7 mouse cellular contexts compared by ENCODE assay signal in the genomic region with DNA sequence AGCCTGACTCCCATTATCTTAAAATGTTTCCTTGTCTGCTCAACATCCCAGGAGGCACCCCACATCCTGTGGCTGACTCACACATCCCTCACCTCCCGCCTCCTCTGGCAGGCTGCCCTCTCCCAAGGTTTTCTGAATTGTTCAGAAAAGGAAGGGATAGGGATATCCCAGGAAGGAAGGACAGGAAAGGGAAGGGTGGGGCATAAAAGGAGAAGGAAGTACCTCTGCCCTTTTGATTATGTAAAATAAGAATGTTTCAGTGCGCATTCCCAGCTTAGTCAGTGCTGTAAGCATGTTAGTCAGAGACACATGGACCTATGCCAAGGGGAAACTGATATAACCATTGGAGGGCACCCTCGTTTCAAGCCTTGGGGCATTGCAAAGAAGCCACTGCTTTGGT.
DNase-seq lines count a peak whose midpoint lies in the region.

No protein-coding gene starts in this region.

- no peaks in the 10 kb centered on the region for H3K4me1 ChIP-seq in forebrain, embryonic 10.5 days

- WGBS in forebrain, embryonic 10.5 days, result 79% methylated on average over 3 of the region's 3 CpGs

- H3K4me3 ChIP-seq in forebrain, embryonic 10.5 days, result no peak overlapping the region

- H3K27me3 ChIP-seq in forebrain, embryonic 10.5 days (ENCODE audit: poor library complexity, severe bottlenecking), result no peaks in the 10 kb centered on the region

- H3K27ac ChIP-seq in forebrain, embryonic 10.5 days, result no peak overlapping the region

- H3K9me3 ChIP-seq in forebrain, embryonic 10.5 days, result no peaks in the 10 kb centered on the region

- DNase-seq in urinary bladder, postnatal 14 days (ENCODE audit: low spot score), result peak; percentile 36
- no peak for DNase-seq in urinary bladder, adult 2 months (ENCODE audit: low spot score)
- DNase-seq in gastrocnemius, postnatal 10 days, result peak; percentile 65
- DNase-seq in kidney, adult 11 months, result peak; percentile 84
- peak; percentile 87 to 92 for DNase-seq in lung, adult 18-20 months
- DNase-seq in yolk sac, embryonic 10.5 days (ENCODE audit: low spot score), result peak; percentile 16
- no peak for DNase-seq in forebrain, embryonic 10.5 days (ENCODE audit: extremely low spot score, low spot score)

- no peaks in the 10 kb centered on the region for H3K36me3 ChIP-seq in forebrain, embryonic 10.5 days (replicated peaks)

Comparison
In these comparisons a context has a peak if more than half of its experiments do, and no peak if none do; other contexts are left out.
1. DNase-seq: peak in urinary bladder, postnatal 14 days (single experiment), gastrocnemius, postnatal 10 days (single experiment), kidney, adult 11 months (single experiment), lung, adult 18-20 months (2 of 2) and yolk sac, embryonic 10.5 days (single experiment); none in urinary bladder, adult 2 months (single experiment) and forebrain, embryonic 10.5 days (single experiment).